Mouse (Mus musculus) liver, embryonic 14.5 days (tissue): ENCODE data around the gene Shroom3.

Source experiments
- CTCF ChIP-seq: IDR thresholded peaks from 2 replicates; pipeline ENCODE4 v1.5.1; 2016; ENCODE audit warnings: antibody characterized with exemption, low read depth, control low read depth
- EP300 ChIP-seq: IDR thresholded peaks from 2 replicates; pipeline ENCODE4 v1.6.1; 2016; ENCODE audit warnings: antibody characterized with exemption, low read depth

GRCm38 (mm10) chr5:92814621-92815020 lies 131.4 kb downstream of the Shroom3 start:
- TF ChIP-seq CTCF (no peak), EP300 (no peak)
